Mouse (Mus musculus): ENCODE data around the gene H2-Q10. TPM values are rescaled to one million over a fixed set of nuclear protein-coding genes. Genes with fewer than 3 reads are reported as not detected.
"Not testable (repeated sequence)": the region's sequence is repeated elsewhere in the genome, so short reads cannot be mapped to it uniquely, and the experiment has no call there.

H2-Q10 gene
- polyA plus RNA-seq, 1 experiment from 2014 or later = 0.17 TPM

- H3K4me3 ChIP-seq = no peak within 1 kb of the TSS
- no peak within 1 kb of the TSS for H3K27ac ChIP-seq
- peaks cover 15% of the 10 kb centered on the region for H3K4me1 ChIP-seq
- 25% methylated on average over 13 of the region's 13 CpGs for WGBS
- no peak for ATAC-seq (ENCODE audit: insufficient number of reproducible peaks, insufficient read depth, low FRiP score, low TSS enrichment)
- peaks cover 50% of the 10 kb centered on the region for H3K27me3 ChIP-seq
- no peak within 1 kb of the TSS for H3K4me2 ChIP-seq (replicated peaks)
- H3K9ac ChIP-seq = no peak within 1 kb of the TSS
- no peaks in the 10 kb centered on the region for H3K9me3 ChIP-seq
- no peaks in the 10 kb centered on the region for H3K36me3 ChIP-seq
Measured at GRCm38 (mm10) chr17:35505776-35506175, 35.9 kb downstream of the H2-Q10 start, which contains the start of gene Pou5f1. Gene Pou5f1, plus strand, starts transcription at chr17:35506018.

GRCm38 (mm10) chr17:35506881-35507280 is 37.0 kb downstream of the H2-Q10 start:
- Histone ChIP-seq H3K4me1 (peaks cover 13% of the 10 kb centered on the region), H3K36me3 (no peaks in the 10 kb centered on the region), H3K27ac (no peak overlapping the region), H3K4me3 (no peak overlapping the region), H3K9ac (no peak overlapping the region), H3K27me3 (peaks cover 50% of the 10 kb centered on the region), H3K9me3 (no peaks in the 10 kb centered on the region), H3K4me2 (replicated peaks) (no peak overlapping the region)
- ATAC-seq (ENCODE audit: insufficient number of reproducible peaks, insufficient read depth, low FRiP score, low TSS enrichment) = no peak
- 11% methylated on average over 10 of the region's 10 CpGs for WGBS

- Histone ChIP-seq H3K27ac (no peak overlapping the region), H3K9me3 (no peaks in the 10 kb centered on the region), H3K27me3 (peaks cover 50% of the 10 kb centered on the region), H3K4me1 (peaks cover 5% of the 10 kb centered on the region; the same call in 1 of the 2 replicates), H3K9ac (no peak overlapping the region), H3K4me3 (no peak overlapping the region), H3K36me3 (no peaks in the 10 kb centered on the region), H3K4me2 (replicated peaks) (no peak overlapping the region)
- 19% methylated on average over 13 of the region's 13 CpGs for WGBS
- no peak for ATAC-seq (ENCODE audit: insufficient number of reproducible peaks, insufficient read depth, low FRiP score, low TSS enrichment)
Measured at GRCm38 (mm10) chr17:35507556-35508260, 37.8 kb downstream of the H2-Q10 start.

- H3K4me3 ChIP-seq; H3K9me3 ChIP-seq; H3K9ac ChIP-seq; ATAC-seq (ENCODE audit: insufficient number of reproducible peaks, insufficient read depth, low FRiP score, low TSS enrichment); H3K4me1 ChIP-seq; H3K4me2 ChIP-seq (replicated peaks); H3K36me3 ChIP-seq; H3K27ac ChIP-seq: not testable (repeated sequence)
- WGBS = 51% methylated on average over 5 of the region's 5 CpGs
- peaks cover 50% of the 10 kb centered on the region for H3K27me3 ChIP-seq
Measured at GRCm38 (mm10) chr17:35508279-35508678, 38.4 kb downstream of the H2-Q10 start.

GRCm38 (mm10) chr17:35509284-35509683 is 39.4 kb downstream of the H2-Q10 start:
- no peak overlapping the region for H3K4me2 ChIP-seq (replicated peaks)
- 23% methylated on average over 8 of the region's 8 CpGs for whole genome bisulfite sequencing
- H3K4me3 ChIP-seq = no peak overlapping the region
- H3K27me3 ChIP-seq = peaks cover 46% of the 10 kb centered on the region
- no peak overlapping the region for H3K9ac ChIP-seq
- no peaks in the 10 kb centered on the region for H3K9me3 ChIP-seq
- 0 out of 2 replicates have a peak, but pooled peaks cover under 1% of the 10 kb centered on the region for H3K36me3 ChIP-seq
- no peak for ATAC-seq (ENCODE audit: insufficient number of reproducible peaks, insufficient read depth, low FRiP score, low TSS enrichment)
- peaks cover 6% of the 10 kb centered on the region for H3K4me1 ChIP-seq
- no peak overlapping the region for H3K27ac ChIP-seq

- 97% methylated on average over 7 of the region's 7 CpGs for WGBS
- H3K9me3 ChIP-seq = no peaks in the 10 kb centered on the region
- no peak overlapping the region for H3K4me3 ChIP-seq
- ATAC-seq (ENCODE audit: insufficient number of reproducible peaks, insufficient read depth, low FRiP score, low TSS enrichment) = no peak
- no peak overlapping the region for H3K9ac ChIP-seq
- no peak overlapping the region for H3K27ac ChIP-seq
- 0 out of 2 replicates have a peak, but pooled peaks cover 4% of the 10 kb centered on the region for H3K36me3 ChIP-seq
- H3K4me2 ChIP-seq (replicated peaks) = no peak overlapping the region
- peaks cover 31% of the 10 kb centered on the region for H3K4me1 ChIP-seq
- H3K27me3 ChIP-seq = peaks cover 12% of the 10 kb centered on the region; the same call in 1 of the 2 replicates
Measured at GRCm38 (mm10) chr17:35512916-35513626, 43.2 kb downstream of the H2-Q10 start.

- Histone ChIP-seq H3K4me1 (peaks cover 35% of the 10 kb centered on the region), H3K36me3 (0 out of 2 replicates have a peak, but pooled peaks cover 4% of the 10 kb centered on the region), H3K27ac (no peak overlapping the region), H3K4me2 (replicated peaks) (peak overlapping the region; percentile 75; the same call in 1 of the 2 replicates), H3K27me3 (peaks cover 8% of the 10 kb centered on the region; the same call in 1 of the 2 replicates), H3K9ac (no peak overlapping the region), H3K4me3 (no peak overlapping the region), H3K9me3 (no peaks in the 10 kb centered on the region)
- WGBS = 21% methylated on average over 2 of the region's 2 CpGs
- no peak for ATAC-seq (ENCODE audit: insufficient number of reproducible peaks, insufficient read depth, low FRiP score, low TSS enrichment)
Measured at GRCm38 (mm10) chr17:35513886-35514285, 44.0 kb downstream of the H2-Q10 start.

- peak overlapping the region; percentile 75 for H3K4me2 ChIP-seq (replicated peaks)
- 0 out of 2 replicates have a peak, but pooled peaks cover 4% of the 10 kb centered on the region for H3K36me3 ChIP-seq
- 42% methylated on average over 6 of the region's 6 CpGs for WGBS
- ATAC-seq (ENCODE audit: insufficient number of reproducible peaks, insufficient read depth, low FRiP score, low TSS enrichment) = no peak
- H3K9me3 ChIP-seq = no peaks in the 10 kb centered on the region
- H3K27me3 ChIP-seq = no peaks in the 10 kb centered on the region
- H3K9ac ChIP-seq = no peak overlapping the region
- H3K4me1 ChIP-seq = peaks cover 31% of the 10 kb centered on the region
- peak overlapping the region; percentile 57 for H3K4me3 ChIP-seq
- no peak overlapping the region for H3K27ac ChIP-seq
Measured at GRCm38 (mm10) chr17:35514756-35515155, 44.9 kb downstream of the H2-Q10 start.

- Histone ChIP-seq H3K27ac (no peak overlapping the region), H3K9ac (peak overlapping the region; percentile 71), H3K4me2 (replicated peaks) (peak overlapping the region; percentile 75), H3K27me3 (no peaks in the 10 kb centered on the region), H3K36me3 (peaks cover 8% of the 10 kb centered on the region; the same call in 1 of the 2 replicates), H3K4me1 (peaks cover 31% of the 10 kb centered on the region), H3K4me3 (peak overlapping the region; percentile 57), H3K9me3 (no peaks in the 10 kb centered on the region)
- no peak for ATAC-seq (ENCODE audit: insufficient number of reproducible peaks, insufficient read depth, low FRiP score, low TSS enrichment)
- WGBS = 7% methylated on average over 25 of the region's 25 CpGs
Measured at GRCm38 (mm10) chr17:35515911-35516640, 46.2 kb downstream of the H2-Q10 start.

- peaks cover 31% of the 10 kb centered on the region for H3K4me1 ChIP-seq
- H3K36me3 ChIP-seq = peaks cover 13% of the 10 kb centered on the region; the same call in 1 of the 2 replicates
- no peaks in the 10 kb centered on the region for H3K9me3 ChIP-seq
- no peaks in the 10 kb centered on the region for H3K27me3 ChIP-seq
- under 1% methylated on average over 67 of the region's 67 CpGs for WGBS
- peak within 1 kb of the TSS; percentile 75 for H3K4me2 ChIP-seq (replicated peaks)
- H3K4me3 ChIP-seq = peak within 1 kb of the TSS; percentile 57
- 0 out of 2 replicates have a peak within 1 kb of the TSS, but pooled peaks have one; percentile 5 for H3K27ac ChIP-seq
- H3K9ac ChIP-seq = peak within 1 kb of the TSS; percentile 71
- ATAC-seq (ENCODE audit: insufficient number of reproducible peaks, insufficient read depth, low FRiP score, low TSS enrichment) = peak; percentile 92
Measured at GRCm38 (mm10) chr17:35516652-35517500, 47.0 kb downstream of the H2-Q10 start, which contains the start of the genes Tcf19 and Cchcr1. Gene Tcf19, minus strand, starts transcription at chr17:35516824. Gene Cchcr1, plus strand, starts transcription at chr17:35517100.
